Mouse (Mus musculus) heart, embryonic 15.5 days (tissue): ENCODE data around the gene Tas1r1. TPM values are rescaled to one million over a fixed set of nuclear protein-coding genes. Genes with fewer than 3 reads are reported as not detected.
"Not testable (repeated sequence)": the region's sequence is repeated elsewhere in the genome, so short reads cannot be mapped to it uniquely, and the experiment has no call there.

Experiments
- ATAC-seq: fragments of 200-750 bp; cut with Nextera tagmentation; replicated peaks from 2 replicates; pipeline ENCODE4 v1.8.0; 2017; ENCODE audit warnings: low read depth, moderate TSS enrichment; ENCODE audit not compliant: insufficient number of reproducible peaks, insufficient read depth, low FRiP score
- H3K27ac ChIP-seq: fragments of 300-500 bp; sonication (generic); 2 replicates; pipeline ENCODE4 v1.5.1; 2015; ENCODE audit warnings: mild to moderate bottlenecking, inconsistent platforms
- H3K27me3 ChIP-seq: fragments of 300-500 bp; sonication (generic); 2 replicates; pipeline ENCODE4 v1.6.1; 2015; ENCODE audit warnings: inconsistent platforms
- H3K36me3 ChIP-seq: fragments of 300-500 bp; sonication (generic); 2 replicates; pipeline ENCODE4 v1.6.1; 2015; ENCODE audit warnings: mild to moderate bottlenecking, inconsistent platforms
- H3K4me1 ChIP-seq: fragments of 300-500 bp; sonication (generic); replicated peaks from 2 replicates; pipeline ENCODE4 v1.6.1; 2015; ENCODE audit warnings: inconsistent platforms
- H3K4me2 ChIP-seq: fragments of 300-500 bp; sonication (generic); 2 replicates; pipeline ENCODE4 v1.6.1; 2015; ENCODE audit warnings: inconsistent platforms, mild to moderate bottlenecking, moderate library complexity
- H3K4me3 ChIP-seq: fragments of 300-500 bp; sonication (generic); 2 replicates; pipeline ENCODE4 v1.5.1; 2015; ENCODE audit warnings: mild to moderate bottlenecking, inconsistent platforms
- H3K9ac ChIP-seq: fragments of 300-500 bp; sonication (generic); 2 replicates; pipeline ENCODE4 v1.6.1; 2015; ENCODE audit warnings: mild to moderate bottlenecking, inconsistent platforms
- H3K9me3 ChIP-seq: fragments of 300-500 bp; sonication (generic); replicated peaks from 2 replicates; pipeline ENCODE4 v1.6.1; 2016; ENCODE audit warnings: inconsistent platforms
- WGBS: fragments of 180-500 bp; shearing (Covaris S2); methylation state at CpG from one replicate; pipeline ENCODE4 v1.1.7; 2015; ENCODE audit warnings: mixed read lengths; 5-methylcytosine and 5-hydroxymethylcytosine counted together
- polyA plus RNA-seq: library from polyadenylated mRNA; unstranded; fragments of >200 nt; fragmentation: Nextera tagmentation; extraction: Ambion mirVana; gene quantifications from 2 replicates; pipeline ENCODE4 v1.2.1, GENCODE M21; 2015

Gene Tas1r1
- polyA plus RNA-seq, 1 experiment from 2014 or later, result 0.25 TPM

DNA sequence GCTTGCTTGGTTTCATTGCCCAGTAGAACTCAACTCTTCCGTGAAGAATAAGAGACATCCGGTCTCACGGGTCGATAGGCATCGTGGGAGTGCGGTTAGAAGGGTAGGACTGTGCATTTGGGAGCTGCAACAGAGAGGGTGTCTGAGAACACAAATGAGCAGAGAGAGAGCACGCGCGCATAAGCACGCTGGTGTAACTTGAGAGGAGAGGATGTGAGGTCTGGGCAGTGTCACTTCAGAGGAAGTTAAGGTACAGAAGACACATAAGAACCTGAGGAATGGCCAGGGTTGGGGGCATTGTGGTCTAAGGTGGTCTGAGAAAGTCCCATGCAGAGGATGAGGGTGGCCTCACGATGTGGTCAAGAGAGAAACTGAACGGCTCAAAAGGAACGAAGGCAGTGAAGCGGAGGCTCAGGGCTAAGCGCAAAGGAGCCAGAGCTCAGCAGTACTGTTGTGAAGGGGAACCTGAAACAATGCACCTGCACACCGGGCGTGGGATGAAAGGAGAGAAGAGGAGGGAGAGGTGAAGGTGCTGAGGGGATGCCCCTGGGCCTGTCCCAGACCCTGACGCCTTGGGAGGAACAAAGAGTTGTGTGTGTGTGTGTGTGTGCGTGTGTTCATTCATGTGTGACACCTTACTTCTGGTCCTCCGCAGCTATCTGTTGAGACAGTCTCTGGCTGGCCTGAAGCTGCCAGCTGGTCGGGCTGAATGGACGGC, 3.7 kb upstream of the Tas1r1 start:
- Histone ChIP-seq H3K27ac (no peak overlapping the region), H3K4me1 (peaks cover 18% of the 10 kb centered on the region), H3K9me3 (no peaks in the 10 kb centered on the region), H3K4me2 (no peak overlapping the region), H3K27me3 (no peaks in the 10 kb centered on the region), H3K36me3 (peaks cover 55% of the 10 kb centered on the region), H3K4me3 (no peak overlapping the region), H3K9ac (no peak overlapping the region)
- ATAC-seq, result no peak
- 95% methylated on average over 22 of the region's 22 CpGs for WGBS

DNA sequence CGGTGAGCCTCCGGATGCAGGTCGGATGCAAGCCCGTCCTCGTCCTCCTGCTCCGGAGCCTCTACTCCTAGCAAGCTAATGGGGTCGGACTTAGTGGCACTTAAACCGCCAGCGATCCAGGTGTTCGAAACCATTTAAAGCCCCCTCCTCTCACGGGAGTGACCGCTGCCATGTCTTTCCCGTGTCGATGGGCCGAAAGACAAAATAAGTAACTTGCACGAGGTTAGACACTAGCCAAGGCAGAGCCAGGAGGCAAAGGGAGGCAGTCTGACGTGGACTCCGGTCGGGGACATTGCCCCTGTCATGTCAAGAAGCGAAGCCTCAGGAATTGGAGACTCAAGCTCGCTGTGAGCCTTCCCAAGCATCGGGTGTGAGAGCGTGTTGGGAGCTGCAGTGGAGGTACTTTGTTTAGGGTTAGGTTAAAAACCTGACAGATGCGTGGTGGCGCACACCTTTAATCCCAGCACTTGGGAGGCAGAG, 1.5 kb upstream of the Tas1r1 start:
- 2% methylated on average over 25 of the region's 25 CpGs for WGBS
- peak overlapping the region; percentile 99 for H3K4me3 ChIP-seq
- no peak overlapping the region for H3K27ac ChIP-seq
- H3K9me3 ChIP-seq, result no peaks in the 10 kb centered on the region
- H3K9ac ChIP-seq, result peak overlapping the region; percentile 92
- no peaks in the 10 kb centered on the region for H3K27me3 ChIP-seq
- H3K4me2 ChIP-seq, result peak overlapping the region; percentile 96
- no peak for ATAC-seq
- peaks cover 18% of the 10 kb centered on the region for H3K4me1 ChIP-seq
- H3K36me3 ChIP-seq, result peaks cover 38% of the 10 kb centered on the region

DNA sequence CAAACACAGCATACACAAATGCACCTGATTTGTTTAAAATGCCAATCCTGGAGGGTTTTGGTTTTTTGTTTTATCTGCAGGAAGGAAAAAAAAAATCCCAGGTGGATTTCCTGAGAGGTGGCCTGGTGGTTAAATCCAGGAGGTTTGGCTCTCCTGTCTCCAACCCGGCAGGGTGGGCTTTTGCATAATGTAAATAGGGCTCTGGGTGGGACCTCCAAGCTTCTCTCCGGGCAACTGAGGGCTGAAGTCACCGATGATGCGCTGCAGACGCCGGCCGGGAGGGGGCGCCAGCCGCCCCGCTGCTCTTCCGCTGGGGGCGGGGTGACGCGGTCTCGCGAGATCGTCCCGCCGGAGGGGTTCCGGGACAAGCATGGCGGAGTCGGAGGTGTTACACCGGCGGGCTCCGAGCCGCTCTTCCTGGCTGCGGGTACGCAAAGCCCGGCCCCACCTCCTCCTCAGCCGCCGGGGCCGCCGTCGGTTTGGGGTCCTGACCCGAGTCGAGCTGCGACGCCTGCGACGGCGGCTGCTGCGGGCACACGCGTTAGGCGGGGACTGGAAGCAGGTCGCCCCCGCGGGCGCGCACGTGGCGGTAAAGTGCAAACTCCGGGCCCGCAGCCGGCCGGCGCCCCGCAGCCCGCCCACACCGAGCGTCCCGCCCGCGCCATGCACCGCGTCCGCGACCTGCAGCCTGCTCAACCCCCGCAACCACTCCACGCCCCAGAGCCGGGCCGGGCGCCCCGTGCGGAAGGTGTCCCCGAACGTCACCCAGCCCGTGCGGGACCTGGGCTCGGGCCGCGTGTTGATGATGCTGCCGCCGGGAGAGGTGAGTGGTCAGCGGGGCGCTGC, 840 bp upstream of the Tas1r1 start, which contains the start of gene Nol9:
Gene Nol9, plus strand, starts transcription at position 337 of the 846 bp plus-strand sequence.
- Histone ChIP-seq H3K9me3 (no peaks in the 10 kb centered on the region), H3K4me3 (peak within 1 kb of the TSS; percentile 99), H3K4me2 (peak within 1 kb of the TSS; percentile 96), H3K36me3 (peaks cover 33% of the 10 kb centered on the region), H3K27ac (peak within 1 kb of the TSS; percentile 51; the same call in 1 of the 2 replicates), H3K9ac (peak within 1 kb of the TSS; percentile 92), H3K27me3 (no peaks in the 10 kb centered on the region), H3K4me1 (peaks cover 18% of the 10 kb centered on the region)
- WGBS, result under 1% methylated on average over 85 of the region's 86 CpGs
- ATAC-seq, result peak; percentile 86

DNA sequence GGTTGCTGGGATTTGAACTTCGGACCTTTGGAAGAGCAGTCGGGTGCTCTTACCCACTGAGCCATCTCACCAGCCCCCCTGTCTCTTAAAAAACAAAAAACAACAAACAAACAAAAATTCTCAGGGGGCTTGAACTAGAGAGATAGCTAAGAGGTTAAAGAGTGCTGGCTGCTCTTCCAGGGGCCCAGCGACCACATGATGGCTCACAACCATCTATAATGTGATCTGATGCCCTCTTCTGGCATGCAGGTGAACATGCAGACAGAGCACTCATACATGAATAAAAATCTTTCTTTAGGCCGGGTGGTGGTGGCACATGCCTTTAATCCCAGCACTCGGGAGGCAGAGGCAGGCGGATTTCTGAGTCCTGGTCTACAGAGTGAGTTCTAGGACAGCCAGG, 1.9 kb downstream of the Tas1r1 start:
- not testable (repeated sequence) for H3K36me3 ChIP-seq, ATAC-seq, H3K9ac ChIP-seq, H3K4me3 ChIP-seq, H3K9me3 ChIP-seq, H3K4me2 ChIP-seq, H3K27ac ChIP-seq
- Histone ChIP-seq H3K4me1 (peaks cover 18% of the 10 kb centered on the region), H3K27me3 (peaks cover 12% of the 10 kb centered on the region; the same call in 1 of the 2 replicates)
- WGBS, result 89% methylated on average over 6 of the region's 6 CpGs

DNA sequence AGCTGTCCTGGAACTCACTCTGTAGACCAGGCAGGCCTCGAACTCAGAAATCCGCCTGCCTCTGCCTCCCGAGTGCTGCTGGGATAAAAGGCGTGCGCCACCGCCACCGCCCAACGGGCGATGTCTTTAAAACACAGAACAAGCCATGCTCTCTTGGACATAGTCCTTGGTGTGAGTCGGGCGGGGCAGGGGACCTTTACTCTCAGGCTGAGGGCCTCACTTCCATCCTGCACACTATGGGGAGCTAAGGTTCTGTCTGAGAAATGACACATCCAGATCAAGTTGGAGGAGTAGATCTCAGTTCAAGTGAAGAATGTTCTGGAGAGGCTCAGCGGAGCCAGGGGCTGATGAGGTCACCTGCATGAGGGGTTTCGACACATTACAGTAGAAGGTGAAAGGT, 5.4 kb downstream of the Tas1r1 start:
- 83% methylated on average over 13 of the region's 13 CpGs for WGBS
- no peaks in the 10 kb centered on the region for H3K9me3 ChIP-seq
- H3K4me3 ChIP-seq, result no peak overlapping the region
- ATAC-seq, result no peak
- H3K9ac ChIP-seq, result no peak overlapping the region
- H3K4me1 ChIP-seq, result peaks cover 10% of the 10 kb centered on the region
- H3K36me3 ChIP-seq, result no peaks in the 10 kb centered on the region
- no peak overlapping the region for H3K4me2 ChIP-seq
- peaks cover 12% of the 10 kb centered on the region; the same call in 1 of the 2 replicates for H3K27me3 ChIP-seq
- no peak overlapping the region for H3K27ac ChIP-seq

DNA sequence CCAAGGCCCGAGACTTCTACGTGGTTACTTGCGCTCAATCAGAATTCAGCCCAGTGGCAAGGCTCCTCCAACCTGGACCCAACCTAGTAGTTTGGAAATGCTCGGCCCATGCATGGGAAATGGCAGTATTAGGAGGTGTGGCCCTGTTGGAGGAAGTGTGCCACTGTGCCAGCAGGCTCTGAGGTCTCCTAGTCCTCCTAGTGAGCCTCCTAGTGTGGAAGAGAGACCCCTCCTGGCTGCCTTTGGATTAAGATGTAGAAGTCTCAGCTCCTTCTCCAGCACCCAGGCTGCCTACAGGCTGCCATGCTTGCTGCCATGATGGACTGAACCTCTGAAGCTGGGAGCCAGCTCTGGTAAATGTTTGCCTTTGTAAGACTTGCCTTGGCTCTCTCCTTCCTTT, 8.4 kb downstream of the Tas1r1 start:
- Histone ChIP-seq H3K27ac (no peak overlapping the region), H3K4me3 (no peak overlapping the region), H3K4me2 (no peak overlapping the region), H3K4me1 (peaks cover 34% of the 10 kb centered on the region), H3K9me3 (no peaks in the 10 kb centered on the region), H3K9ac (no peak overlapping the region; the same call in 1 of the 2 replicates), H3K27me3 (peaks cover 12% of the 10 kb centered on the region; the same call in 1 of the 2 replicates), H3K36me3 (no peaks in the 10 kb centered on the region; the same call in 1 of the 2 replicates)
- no peak for ATAC-seq
- WGBS, result 71% methylated on average over 4 of the region's 4 CpGs

DNA sequence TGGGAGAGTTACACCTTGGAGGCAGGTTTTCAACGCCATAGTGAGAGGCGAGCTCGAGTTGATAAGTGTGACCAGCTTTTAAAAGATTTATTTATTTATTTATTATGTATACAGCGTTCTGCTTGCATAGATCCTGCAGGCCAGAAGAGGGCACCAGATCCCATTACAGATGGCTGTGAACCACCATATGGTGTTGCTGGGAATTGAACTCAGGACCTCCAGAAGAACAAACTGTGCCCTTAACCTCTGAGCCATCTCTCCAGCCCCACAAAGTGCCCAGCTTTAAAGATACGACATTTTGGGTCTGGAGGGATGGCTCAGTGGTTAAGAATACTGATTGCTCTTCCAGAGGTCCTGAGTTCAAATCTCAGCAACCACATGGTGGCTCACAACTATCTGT, 9.3 kb downstream of the Tas1r1 start:
- peaks cover 42% of the 10 kb centered on the region for H3K4me1 ChIP-seq
- no peak for ATAC-seq
- no peak overlapping the region for H3K4me3 ChIP-seq
- no peak overlapping the region for H3K4me2 ChIP-seq
- H3K27me3 ChIP-seq, result peaks cover 12% of the 10 kb centered on the region; the same call in 1 of the 2 replicates
- H3K9me3 ChIP-seq, result no peaks in the 10 kb centered on the region
- peaks cover 2% of the 10 kb centered on the region; the same call in 1 of the 2 replicates for H3K36me3 ChIP-seq
- 33% methylated on average over 5 of the region's 5 CpGs for WGBS
- H3K27ac ChIP-seq, result no peak overlapping the region
- H3K9ac ChIP-seq, result no peak overlapping the region

DNA sequence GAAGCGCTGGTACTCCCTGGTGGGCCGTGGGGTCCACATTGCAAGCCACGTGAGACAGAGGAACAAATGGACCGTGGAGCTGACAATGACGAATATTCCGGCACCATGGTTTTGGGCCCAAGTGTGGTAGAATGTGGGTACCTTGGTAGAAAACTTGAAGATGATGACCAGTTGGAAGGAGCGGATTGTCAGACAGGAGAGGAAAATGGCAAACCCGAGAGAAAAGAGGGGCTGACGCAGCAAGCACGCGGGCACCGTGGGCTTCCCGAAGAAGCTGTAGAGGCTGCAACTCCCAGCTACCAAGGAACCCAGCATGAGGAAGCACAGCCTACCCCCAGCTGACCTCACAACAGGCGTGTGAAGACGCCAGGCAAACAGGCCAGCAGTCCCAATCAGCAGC, 9.9 kb downstream of the Tas1r1 start:
- peaks cover 7% of the 10 kb centered on the region for H3K36me3 ChIP-seq
- peaks cover 42% of the 10 kb centered on the region for H3K4me1 ChIP-seq
- H3K4me3 ChIP-seq, result peak overlapping the region; percentile 81
- 59% methylated on average over 15 of the region's 15 CpGs for WGBS
- peak overlapping the region; percentile 94 for H3K4me2 ChIP-seq
- H3K27ac ChIP-seq, result no peak overlapping the region
- no peaks in the 10 kb centered on the region for H3K9me3 ChIP-seq
- no peak for ATAC-seq
- H3K9ac ChIP-seq, result no peak overlapping the region
- H3K27me3 ChIP-seq, result peaks cover 12% of the 10 kb centered on the region; the same call in 1 of the 2 replicates

DNA sequence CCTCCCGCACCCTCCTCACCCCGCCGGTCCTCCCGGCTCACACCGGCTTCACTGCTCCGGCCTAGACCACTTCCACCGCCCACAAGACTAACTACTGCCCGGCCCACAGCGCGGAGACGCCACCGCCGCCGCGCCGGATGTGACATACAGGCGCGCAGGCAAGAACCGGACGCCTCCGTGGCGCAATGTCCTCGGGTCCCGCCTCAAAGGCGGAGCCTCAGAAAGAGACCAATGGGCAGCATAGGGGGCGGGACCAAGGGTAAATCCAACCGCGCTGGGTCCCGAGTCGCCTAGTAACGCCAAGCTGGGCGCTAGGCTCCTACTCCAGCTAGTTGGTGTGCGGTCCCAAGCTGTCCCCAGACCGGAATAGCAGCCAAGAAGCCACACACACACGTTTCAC, 10.8 kb downstream of the Tas1r1 start, which contains the start of gene Zbtb48:
Gene Zbtb48, minus strand, starts transcription at position 148 of the 400 bp plus-strand sequence.
- Histone ChIP-seq H3K9me3 (no peaks in the 10 kb centered on the region), H3K4me3 (peak within 1 kb of the TSS; percentile 81), H3K9ac (peak within 1 kb of the TSS; percentile 81), H3K27ac (peak within 1 kb of the TSS; percentile 78), H3K4me1 (peaks cover 42% of the 10 kb centered on the region), H3K36me3 (peaks cover 14% of the 10 kb centered on the region), H3K4me2 (peak within 1 kb of the TSS; percentile 94), H3K27me3 (peaks cover 8% of the 10 kb centered on the region; the same call in 1 of the 2 replicates)
- WGBS, result under 1% methylated on average over 35 of the region's 35 CpGs
- ATAC-seq, result peak; percentile 97

DNA sequence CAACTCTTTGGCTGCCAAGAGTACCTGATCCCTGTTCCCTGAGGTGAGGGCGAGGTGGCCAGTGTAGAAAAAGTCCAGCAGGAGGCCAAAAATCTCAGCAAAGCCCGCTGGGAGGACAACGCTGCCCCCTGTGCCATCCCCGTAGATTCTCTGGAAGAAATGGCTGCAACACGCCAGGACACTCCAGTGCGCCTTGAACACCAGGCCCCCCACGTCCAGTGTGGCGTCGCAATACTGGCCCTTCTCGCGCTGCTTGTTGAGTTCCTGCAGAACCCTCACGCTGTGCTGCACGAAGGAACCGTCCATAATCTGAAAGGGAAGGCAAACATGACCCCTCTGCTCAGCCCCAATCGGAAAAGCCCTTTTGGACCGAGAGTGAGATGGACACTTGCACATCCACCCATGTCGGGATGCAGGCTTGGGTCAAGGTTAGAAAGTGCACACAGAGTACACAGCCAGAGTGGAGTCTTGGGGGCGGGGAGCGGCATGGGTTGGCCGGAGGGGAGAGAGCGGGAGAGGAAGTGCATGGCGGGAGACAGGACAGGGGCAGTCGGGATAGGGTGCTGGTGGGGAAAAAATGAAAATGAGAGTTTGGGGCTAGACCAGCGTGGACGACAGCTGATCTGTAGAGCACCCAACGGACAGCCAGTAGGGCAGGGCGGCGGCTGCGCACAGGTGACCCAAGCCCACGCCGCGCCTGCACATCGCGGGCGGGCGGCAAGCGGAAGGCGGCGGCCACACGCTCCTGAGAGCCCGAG, 11.4 kb downstream of the Tas1r1 start:
- peak; percentile 64 for ATAC-seq
- no peaks in the 10 kb centered on the region for H3K9me3 ChIP-seq
- H3K27ac ChIP-seq, result peak overlapping the region; percentile 78
- WGBS, result under 1% methylated on average over 41 of the region's 41 CpGs
- H3K36me3 ChIP-seq, result peaks cover 20% of the 10 kb centered on the region
- H3K9ac ChIP-seq, result peak overlapping the region; percentile 81
- peak overlapping the region; percentile 94 for H3K4me2 ChIP-seq
- peaks cover 42% of the 10 kb centered on the region for H3K4me1 ChIP-seq
- H3K27me3 ChIP-seq, result peaks cover 2% of the 10 kb centered on the region; the same call in 1 of the 2 replicates
- H3K4me3 ChIP-seq, result peak overlapping the region; percentile 81
